Comparison of ENCODE assay signal across 8 mouse cellular contexts in genomic region chr16:50431011-50431981, GRCm38 (mm10). TPM values are rescaled to one million over a fixed set of nuclear protein-coding genes. Genes with fewer than 3 reads are reported as not detected.
DNase-seq lines count a peak whose midpoint lies in the region; ATAC-seq lines count a peak whose summit lies in the region.

No protein-coding gene starts in this region.

- H3K4me3 ChIP-seq in intestine, embryonic 14.5 days (ENCODE audit: low read depth, low read length) = peak overlapping the region; percentile 86
- H3K4me3 ChIP-seq in limb, embryonic 12.5 days (replicated peaks) = peak overlapping the region; percentile 92
- peak overlapping the region; percentile 89 for H3K4me3 ChIP-seq in midbrain, embryonic 12.5 days

- peak overlapping the region; percentile 99 for H3K27ac ChIP-seq in intestine, embryonic 14.5 days (ENCODE audit: low read depth)
- H3K27ac ChIP-seq in limb, embryonic 12.5 days = peak overlapping the region; percentile 100
- peak overlapping the region; percentile 98 for H3K27ac ChIP-seq in midbrain, embryonic 12.5 days (replicated peaks)

- H3K4me1 ChIP-seq in intestine, embryonic 14.5 days (replicated peaks; ENCODE audit: control insufficient read depth, insufficient read depth, low read length) = 0 out of 2 replicates have a peak, but pooled peaks cover 6% of the 10 kb centered on the region
- H3K4me1 ChIP-seq in limb, embryonic 12.5 days (replicated peaks) = peaks cover 9% of the 10 kb centered on the region; the same call in 1 of the 2 replicates
- peaks cover 5% of the 10 kb centered on the region for H3K4me1 ChIP-seq in midbrain, embryonic 12.5 days

- peaks cover 3% of the 10 kb centered on the region; the same call in 1 of the 2 replicates for H3K36me3 ChIP-seq in intestine, embryonic 14.5 days (ENCODE audit: control insufficient read depth, insufficient read depth, low read length)
- no peaks in the 10 kb centered on the region for H3K36me3 ChIP-seq in limb, embryonic 12.5 days
- no peaks in the 10 kb centered on the region for H3K36me3 ChIP-seq in midbrain, embryonic 12.5 days

- H3K9ac ChIP-seq in intestine, embryonic 14.5 days (ENCODE audit: low read length) = peak overlapping the region; percentile 89
- peak overlapping the region; percentile 92 for H3K9ac ChIP-seq in limb, embryonic 12.5 days (replicated peaks)
- peak overlapping the region; percentile 89 for H3K9ac ChIP-seq in midbrain, embryonic 12.5 days (replicated peaks)

- peak; percentile 21 for DNase-seq in layer of hippocampus, adult 11-12 months (ENCODE audit: low spot score)
- DNase-seq in layer of hippocampus, adult 9-10 months (ENCODE audit: low spot score) = no peak
- peak; percentile 23 to 43 for DNase-seq in cerebellum, postnatal 4 days (ENCODE audit: low spot score in 2 of 2)
- peak; percentile 42 for DNase-seq in gastrocnemius, postnatal 25 days
- peak; percentile 89 for DNase-seq in intestine, embryonic 14.5 days (ENCODE audit: low spot score)
- DNase-seq in spleen, adult 12 weeks (ENCODE audit: low spot score) = peak; percentile 32

- no peaks in the 10 kb centered on the region for H3K9me3 ChIP-seq in intestine, embryonic 14.5 days (ENCODE audit: control insufficient read depth, low read length)
- no peaks in the 10 kb centered on the region for H3K9me3 ChIP-seq in limb, embryonic 12.5 days
- no peaks in the 10 kb centered on the region for H3K9me3 ChIP-seq in midbrain, embryonic 12.5 days

- WGBS in intestine, embryonic 14.5 days = under 1% methylated on average over 72 of the region's 72 CpGs
- WGBS in limb, embryonic 12.5 days = 1% methylated on average over 71 of the region's 72 CpGs
- under 1% methylated on average over 64 of the region's 72 CpGs for WGBS in midbrain, embryonic 12.5 days

- peak; percentile 63 for ATAC-seq in intestine, embryonic 14.5 days (replicated peaks; ENCODE audit: low FRiP score, low TSS enrichment, low read depth)
- ATAC-seq in limb, embryonic 12.5 days (ENCODE audit: insufficient number of reproducible peaks, insufficient read depth, low FRiP score, low TSS enrichment, low read depth) = peak; percentile 57
- ATAC-seq in midbrain, embryonic 12.5 days (ENCODE audit: low FRiP score, low read depth) = peak; percentile 68

- no peaks in the 10 kb centered on the region for H3K27me3 ChIP-seq in intestine, embryonic 14.5 days (replicated peaks; ENCODE audit: control insufficient read depth, insufficient read depth, low read length)
- H3K27me3 ChIP-seq in limb, embryonic 12.5 days = no peaks in the 10 kb centered on the region
- H3K27me3 ChIP-seq in midbrain, embryonic 12.5 days = no peaks in the 10 kb centered on the region

- peak overlapping the region; percentile 92 for H3K4me2 ChIP-seq in intestine, embryonic 14.5 days (ENCODE audit: low read length)
- H3K4me2 ChIP-seq in limb, embryonic 12.5 days = peak overlapping the region; percentile 100
- H3K4me2 ChIP-seq in midbrain, embryonic 12.5 days (replicated peaks) = peak overlapping the region; percentile 100

RNA-seq across cellular contexts. Expression of gene Bbx, which starts 0.9 kb away (rescaled TPM):
- total RNA-seq in gastrocnemius, postnatal 25 days (2021) = 1 to 10 TPM; 6.2 to 6.6 TPM
- polyA plus RNA-seq in intestine, embryonic 14.5 days (2014; fragmentation: Nextera tagmentation; extraction: Ambion mirVana) = 34.0 and 38.2 TPM in 2 replicates
- polyA plus RNA-seq in limb, embryonic 12.5 days (2016; fragmentation: Nextera tagmentation; extraction: Ambion mirVana) = 41.3 and 46.6 TPM in 2 replicates
- polyA plus RNA-seq in midbrain, embryonic 12.5 days (2016; fragmentation: Nextera tagmentation; extraction: Ambion mirVana) = 32.6 and 32.8 TPM in 2 replicates
